Mouse (Mus musculus) forebrain, embryonic 11.5 days (tissue): Measurements from ENCODE around the gene Lce6a. TPM values are rescaled to one million over a fixed set of nuclear protein-coding genes. Genes with fewer than 3 reads are reported as not detected.

Experiments
- ATAC-seq: fragments of 200-750 bp; cut with Nextera tagmentation; replicated peaks from 2 replicates; pipeline ENCODE4 v1.8.0; 2017; ENCODE audit warnings: moderate TSS enrichment; ENCODE audit not compliant: low FRiP score
- DNase-seq: peaks from one replicate; pipeline ENCODE4 v3.0.0-alpha.2; 2017; ENCODE audit warnings: low spot score
- H3K27ac ChIP-seq: fragments of 300-500 bp; sonication (generic); 2 replicates; pipeline ENCODE4 v1.5.1; 2014; ENCODE audit warnings: low read depth, low read length
- H3K27me3 ChIP-seq: fragments of 300-500 bp; sonication (generic); 2 replicates; pipeline ENCODE4 v1.6.1; 2014; ENCODE audit warnings: mild to moderate bottlenecking, low read length, mixed read lengths; ENCODE audit not compliant: control insufficient read depth, insufficient read depth
- H3K36me3 ChIP-seq: fragments of 300-500 bp; sonication (generic); 2 replicates; pipeline ENCODE4 v1.6.1; 2014; ENCODE audit warnings: mild to moderate bottlenecking, low read length, moderate library complexity, mixed read lengths; ENCODE audit not compliant: control insufficient read depth, insufficient read depth
- H3K4me1 ChIP-seq: fragments of 300-500 bp; sonication (generic); replicated peaks from 2 replicates; pipeline ENCODE4 v1.6.1; 2014; ENCODE audit warnings: low read length, mixed read lengths; ENCODE audit not compliant: control insufficient read depth, insufficient read depth
- H3K4me2 ChIP-seq: fragments of 300-500 bp; sonication (generic); 2 replicates; pipeline ENCODE4 v1.6.1; 2014; ENCODE audit warnings: low read depth, mild to moderate bottlenecking, low read length, moderate library complexity, mixed read lengths; ENCODE audit not compliant: severe bottlenecking
- H3K4me3 ChIP-seq: fragments of 300-500 bp; sonication (generic); 2 replicates; pipeline ENCODE4 v1.5.1; 2014; ENCODE audit warnings: low read depth, low read length
- H3K9ac ChIP-seq: fragments of 300-500 bp; sonication (generic); 2 replicates; pipeline ENCODE4 v1.6.1; 2014; ENCODE audit warnings: low read length
- H3K9me3 ChIP-seq: fragments of 300-500 bp; sonication (generic); 2 replicates; pipeline ENCODE4 v1.6.1; 2016; ENCODE audit warnings: low read length, mixed read lengths; ENCODE audit not compliant: control insufficient read depth
- WGBS: fragments of 180-500 bp; shearing (Covaris S2); extraction: QIAGEN DNeasy Blood & Tissue Kit; methylation state at CpG from one replicate; pipeline ENCODE4 v1.1.7; 2014; 5-methylcytosine and 5-hydroxymethylcytosine counted together
- polyA plus RNA-seq: library from polyadenylated mRNA; unstranded; fragments of >200 nt; fragmentation: Nextera tagmentation; extraction: Ambion mirVana; gene quantifications from 2 replicates; pipeline ENCODE4 v1.2.1, GENCODE M21; 2014

Lce6a gene
- not detected in 2 replicates for polyA plus RNA-seq

DNA sequence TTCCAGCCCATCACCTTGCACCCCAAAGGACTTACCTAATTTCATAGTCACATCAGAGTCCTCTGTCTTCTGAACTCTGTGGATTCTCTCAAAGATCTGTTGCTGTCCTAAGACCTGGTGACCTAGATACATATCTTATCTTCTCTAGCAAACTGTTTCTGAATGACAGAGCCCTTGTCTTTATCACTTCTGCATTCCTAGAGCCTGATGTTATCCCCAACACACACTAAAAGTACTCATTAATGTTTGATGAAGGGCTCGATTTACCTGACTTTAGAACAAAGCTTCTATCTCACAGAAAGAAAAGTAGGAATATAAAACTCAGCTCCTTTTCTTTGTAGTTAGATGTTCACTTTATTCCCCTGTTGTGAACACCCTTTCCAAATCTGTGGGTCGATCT, at the start of gene Lce6a:
Gene Lce6a (minus strand): TSS at position 101 of the 400 bp plus-strand sequence.
- ATAC-seq, result no peak
- H3K27me3 ChIP-seq, result no peaks in the 10 kb centered on the region
- H3K9ac ChIP-seq, result no peak within 1 kb of the TSS
- H3K9me3 ChIP-seq, result no peaks in the 10 kb centered on the region
- H3K4me3 ChIP-seq, result no peak within 1 kb of the TSS
- no peak within 1 kb of the TSS for H3K4me2 ChIP-seq
- no peaks in the 10 kb centered on the region for H3K4me1 ChIP-seq
- no peak for DNase-seq
- no peaks in the 10 kb centered on the region for H3K36me3 ChIP-seq
- 74% methylated on average over 2 of the region's 2 CpGs for WGBS
- H3K27ac ChIP-seq, result no peak within 1 kb of the TSS

DNA sequence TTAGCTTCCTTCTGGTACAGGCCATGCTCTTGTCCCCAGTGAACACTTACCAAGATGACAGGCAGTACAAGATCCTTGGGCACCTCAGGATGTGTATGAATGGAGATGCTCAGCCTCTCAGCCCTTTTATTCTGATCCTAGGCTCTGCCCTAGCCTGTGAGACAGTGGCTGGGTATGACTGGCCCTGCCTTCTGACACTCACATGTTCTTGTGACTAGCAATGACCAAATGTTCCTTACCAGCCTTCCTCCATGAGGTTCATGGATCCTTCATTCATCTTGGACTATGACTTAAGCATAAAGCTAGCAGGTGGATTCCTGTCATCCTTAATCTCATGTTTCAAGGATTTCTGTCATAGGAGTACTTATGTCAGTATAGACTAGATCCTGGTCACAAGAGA, 48.8 kb upstream of the Lce6a start, which contains the start of gene Lce1a2:
Gene Lce1a2 (minus strand): TSS at position 101 of the 400 bp plus-strand sequence.
- Histone ChIP-seq H3K4me1 (no peaks in the 10 kb centered on the region), H3K4me2 (no peak within 1 kb of the TSS), H3K27me3 (no peaks in the 10 kb centered on the region), H3K27ac (no peak within 1 kb of the TSS), H3K9me3 (no peaks in the 10 kb centered on the region), H3K36me3 (no peaks in the 10 kb centered on the region), H3K4me3 (no peak within 1 kb of the TSS), H3K9ac (no peak within 1 kb of the TSS)
- no peak for ATAC-seq
- DNase-seq, result no peak

DNA sequence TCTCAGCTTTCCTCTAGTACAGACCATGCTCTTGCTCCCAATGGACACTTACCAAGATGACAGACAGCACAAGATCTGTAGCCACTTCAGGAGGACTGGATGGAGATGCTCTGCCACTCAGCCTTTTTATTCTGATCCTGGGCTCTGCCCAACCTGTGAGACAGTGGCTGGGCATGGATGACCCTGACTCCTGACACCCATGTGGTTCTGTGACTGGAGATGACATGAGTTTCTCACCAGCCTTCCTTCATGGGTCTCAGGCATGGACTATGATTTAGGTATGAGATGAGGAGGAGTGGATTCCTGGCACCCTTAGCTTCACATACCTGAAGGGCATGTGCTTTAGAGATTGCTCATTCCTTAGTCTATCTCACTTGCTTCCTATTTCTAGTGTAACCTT, 35.4 kb upstream of the Lce6a start, which contains the start of gene Lce1b:
Gene Lce1b (minus strand): TSS at position 101 of the 400 bp plus-strand sequence.
- H3K36me3 ChIP-seq, result no peaks in the 10 kb centered on the region

GRCm38 (mm10) chr3:92648207-92648606, 26.7 kb upstream of the Lce6a start, which contains the start of gene Lce1a1:
Lce1a1 (minus strand) TSS chr3:92648307.
- DNase-seq, result no peak
- H3K4me3 ChIP-seq, result no peak within 1 kb of the TSS
- 81% methylated on average over 1 of the region's 1 CpGs for WGBS
- no peak within 1 kb of the TSS for H3K9ac ChIP-seq
- H3K9me3 ChIP-seq, result no peaks in the 10 kb centered on the region
- H3K27ac ChIP-seq, result no peak within 1 kb of the TSS
- no peaks in the 10 kb centered on the region for H3K36me3 ChIP-seq
- ATAC-seq, result no peak
- H3K4me2 ChIP-seq, result no peak within 1 kb of the TSS
- H3K4me1 ChIP-seq, result no peaks in the 10 kb centered on the region
- H3K27me3 ChIP-seq, result no peaks in the 10 kb centered on the region

More for the DNA sequence above, 35.4 kb upstream of the Lce6a start, which contains the start of gene Lce1b:
- Histone ChIP-seq H3K9ac (no peak within 1 kb of the TSS), H3K4me3 (no peak within 1 kb of the TSS), H3K27ac (no peak within 1 kb of the TSS), H3K4me2 (no peak within 1 kb of the TSS), H3K4me1 (no peaks in the 10 kb centered on the region), H3K9me3 (no peaks in the 10 kb centered on the region), H3K27me3 (no peaks in the 10 kb centered on the region)
- ATAC-seq, result no peak
- no peak for DNase-seq

DNA sequence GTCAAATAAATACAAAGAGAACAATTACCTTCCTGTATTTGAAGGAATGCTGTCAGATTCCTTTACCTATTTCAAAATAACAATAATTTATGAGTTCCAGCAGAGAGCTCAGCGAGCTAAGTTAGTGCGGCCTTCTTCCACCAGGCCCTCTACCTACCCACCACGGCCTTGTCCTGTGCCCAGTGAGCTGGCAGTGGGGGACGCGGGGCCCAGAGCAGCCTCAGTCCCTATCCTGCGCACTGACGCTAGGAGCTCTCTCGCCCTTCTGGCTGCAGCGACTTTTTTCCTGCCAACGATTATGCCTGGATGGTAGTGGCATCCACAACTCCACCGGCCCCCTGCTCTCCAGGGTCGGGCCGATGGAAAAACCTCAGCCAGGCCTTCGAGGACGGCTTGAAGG, 18.4 kb upstream of the Lce6a start:
- H3K27me3 ChIP-seq, result no peaks in the 10 kb centered on the region
- WGBS, result 91% methylated on average over 15 of the region's 15 CpGs
- H3K27ac ChIP-seq, result no peak overlapping the region
- DNase-seq (no peak), ATAC-seq (no peak)
- no peaks in the 10 kb centered on the region for H3K9me3 ChIP-seq
- H3K4me3 ChIP-seq, result no peak overlapping the region
- no peaks in the 10 kb centered on the region for H3K36me3 ChIP-seq
- no peak overlapping the region for H3K9ac ChIP-seq
- no peak overlapping the region for H3K4me2 ChIP-seq
- H3K4me1 ChIP-seq, result peaks cover 3% of the 10 kb centered on the region; the same call in 1 of the 2 replicates

- no peak overlapping the region for H3K27ac ChIP-seq
- 76% methylated on average over 3 of the region's 3 CpGs for WGBS
- ATAC-seq (peak; percentile 22; the same call in 1 of the 2 replicates), DNase-seq (no peak)
- H3K4me3 ChIP-seq, result no peak overlapping the region
- H3K4me2 ChIP-seq, result no peak overlapping the region
- no peaks in the 10 kb centered on the region for H3K27me3 ChIP-seq
- H3K9me3 ChIP-seq, result no peaks in the 10 kb centered on the region
- no peak overlapping the region for H3K9ac ChIP-seq
- no peaks in the 10 kb centered on the region for H3K36me3 ChIP-seq
- peaks cover 3% of the 10 kb centered on the region; the same call in 1 of the 2 replicates for H3K4me1 ChIP-seq
Measured at GRCm38 (mm10) chr3:92638653-92638991, 17.2 kb upstream of the Lce6a start.

DNA sequence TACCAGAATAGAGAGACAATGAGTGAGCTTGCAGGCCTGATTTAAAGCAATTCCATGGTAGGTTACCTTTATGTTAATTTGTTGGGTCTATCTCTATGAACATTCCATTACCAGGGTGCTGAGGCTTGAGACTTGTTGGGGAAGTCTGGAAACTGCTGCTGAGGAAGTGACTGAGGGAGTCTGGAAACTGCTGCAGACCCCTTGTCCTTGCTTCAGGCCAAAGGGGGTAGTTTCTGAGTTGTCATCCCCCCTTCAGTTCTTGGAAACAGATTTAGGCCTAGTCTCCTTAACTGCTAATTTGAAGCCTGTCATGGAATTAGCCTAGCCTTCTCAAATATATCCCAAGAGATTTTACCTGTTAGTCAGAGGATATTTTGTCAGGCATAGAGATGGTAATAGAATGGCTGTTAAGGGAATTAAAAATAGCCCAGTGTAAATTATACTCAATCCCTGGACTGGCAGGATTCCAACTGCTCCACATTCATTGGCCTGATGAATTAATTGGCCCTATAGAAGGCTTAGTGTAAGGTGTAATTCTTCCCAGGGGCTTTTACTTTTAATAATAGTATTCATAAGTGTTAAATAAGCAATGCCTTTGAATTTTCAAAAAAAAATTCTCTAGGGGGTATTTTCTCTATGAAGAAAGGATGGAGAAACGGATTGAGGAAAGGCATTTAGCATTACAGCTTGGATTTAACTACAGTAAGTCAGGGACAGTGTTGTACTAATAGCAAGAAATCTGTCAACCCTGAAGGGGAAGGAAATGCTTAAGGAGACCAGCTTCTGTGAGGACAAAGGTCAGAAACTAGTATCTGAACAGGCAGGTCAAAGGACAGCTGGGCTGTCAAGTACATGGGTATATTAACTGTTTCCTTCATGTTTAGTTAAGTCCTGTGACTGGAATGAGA, 16.5 kb upstream of the Lce6a start:
- no peaks in the 10 kb centered on the region for H3K36me3 ChIP-seq
- H3K27me3 ChIP-seq, result no peaks in the 10 kb centered on the region
- no peak overlapping the region for H3K27ac ChIP-seq
- H3K9me3 ChIP-seq, result no peaks in the 10 kb centered on the region
- no peak for DNase-seq
- ATAC-seq, result peak; percentile 78
- no peak overlapping the region for H3K9ac ChIP-seq
- peaks cover 3% of the 10 kb centered on the region; the same call in 1 of the 2 replicates for H3K4me1 ChIP-seq
- 49% methylated on average over 1 of the region's 1 CpGs for WGBS
- no peak overlapping the region for H3K4me2 ChIP-seq
- H3K4me3 ChIP-seq, result no peak overlapping the region

GRCm38 (mm10) chr3:92609804-92610203, 11.7 kb downstream of the Lce6a start:
- Histone ChIP-seq H3K27me3 (no peaks in the 10 kb centered on the region), H3K36me3 (no peaks in the 10 kb centered on the region), H3K4me3 (no peak overlapping the region), H3K4me1 (no peaks in the 10 kb centered on the region), H3K9me3 (no peaks in the 10 kb centered on the region), H3K27ac (no peak overlapping the region), H3K4me2 (no peak overlapping the region), H3K9ac (no peak overlapping the region)
- no peak for ATAC-seq
- WGBS, result 77% methylated on average over 1 of the region's 1 CpGs
- DNase-seq, result no peak

GRCm38 (mm10) chr3:92607392-92607791, 14.1 kb downstream of the Lce6a start, which contains the start of gene 2210017I01Rik:
2210017I01Rik (minus strand) TSS chr3:92607492.
- DNase-seq (no peak), ATAC-seq (no peak)
- Histone ChIP-seq H3K9me3 (no peaks in the 10 kb centered on the region), H3K27me3 (no peaks in the 10 kb centered on the region), H3K4me2 (no peak within 1 kb of the TSS), H3K36me3 (no peaks in the 10 kb centered on the region), H3K4me3 (no peak within 1 kb of the TSS), H3K4me1 (no peaks in the 10 kb centered on the region), H3K9ac (no peak within 1 kb of the TSS), H3K27ac (no peak within 1 kb of the TSS)
